Mouse (Mus musculus) myocyte (in vitro differentiated cells): ENCODE measurements around the gene Mfsd11.

Experiments
- CEBPB ChIP-seq: IDR thresholded peaks from 2 replicates; pipeline ENCODE4 v1.6.1; 2011; ENCODE audit warnings: mild to moderate bottlenecking, moderate library complexity; ENCODE audit not compliant: poor library complexity, insufficient read depth, severe bottlenecking
- E2F4 ChIP-seq: IDR thresholded peaks from one replicate; pipeline ENCODE4 v1.6.1; 2011; ENCODE audit warnings: mild to moderate bottlenecking, control low read depth, moderate library complexity; ENCODE audit not compliant: insufficient read depth
- MAX ChIP-seq: IDR thresholded peaks from one replicate; pipeline ENCODE4 v1.6.1; 2011; ENCODE audit warnings: low read depth, mild to moderate bottlenecking, control low read depth
- MYOD1 ChIP-seq, 3 experiments: IDR thresholded peaks; one replicate each; pipeline ENCODE4 v1.6.1; 2011; ENCODE audit warnings: control low read depth in 2 of 3, low read depth in 2 of 3, mild to moderate bottlenecking in 2 of 3, moderate library complexity in 1 of 3; ENCODE audit not compliant: insufficient read length in 2 of 3, control insufficient read depth in 1 of 3
- MYOG ChIP-seq, 3 experiments: IDR thresholded peaks; one replicate each; pipeline ENCODE4 v1.6.1; 2011; ENCODE audit warnings: control low read depth in 2 of 3, low read depth in 2 of 3, mild to moderate bottlenecking in 2 of 3; ENCODE audit not compliant: insufficient read length in 2 of 3, control insufficient read depth in 1 of 3, insufficient read depth in 1 of 3
- POLR2A ChIP-seq: IDR thresholded peaks from one replicate; pipeline ENCODE4 v1.6.1; 2011; ENCODE audit warnings: low read depth, mild to moderate bottlenecking, control low read depth, moderate library complexity; ENCODE audit not compliant: insufficient read length
- POLR2AphosphoS2 ChIP-seq: IDR thresholded peaks from one replicate; pipeline ENCODE4 v1.6.1; 2011; ENCODE audit warnings: low read depth, control low read depth; ENCODE audit not compliant: insufficient read length
- REST ChIP-seq: IDR thresholded peaks from one replicate; pipeline ENCODE4 v1.6.1; 2011; ENCODE audit warnings: mild to moderate bottlenecking, control low read depth, moderate library complexity; ENCODE audit not compliant: insufficient read depth, insufficient read length
- TCF12 ChIP-seq: IDR thresholded peaks from one replicate; pipeline ENCODE4 v1.6.1; 2011; ENCODE audit warnings: mild to moderate bottlenecking, control low read depth; ENCODE audit not compliant: poor library complexity, insufficient read depth, severe bottlenecking
- TCF3 ChIP-seq: IDR thresholded peaks from one replicate; pipeline ENCODE4 v1.6.1; 2011; ENCODE audit warnings: low read depth, control low read depth; ENCODE audit not compliant: insufficient read length
- USF1 ChIP-seq: IDR thresholded peaks from one replicate; pipeline ENCODE4 v1.6.1; 2011; ENCODE audit warnings: low read depth, mild to moderate bottlenecking, control low read depth, moderate library complexity

- no peak for TF ChIP-seq POLR2A
- no peak for TF ChIP-seq USF1
- TF ChIP-seq E2F4: no peak
- no peak for TF ChIP-seq TCF12
- TF ChIP-seq POLR2AphosphoS2: no peak
- no peak for TF ChIP-seq MAX
- no peak for TF ChIP-seq MYOD1 (IDR thresholded peaks at IDR 0.05; ENCODE audit: control insufficient read depth in 1 of 3, insufficient read length in 2 of 3, low read depth in 2 of 3)
- no peak for TF ChIP-seq REST
- TF ChIP-seq MYOG (IDR thresholded peaks at IDR 0.05; ENCODE audit: control insufficient read depth in 1 of 3, insufficient read depth in 1 of 3, insufficient read length in 2 of 3, low read depth in 2 of 3): no peak
- no peak for TF ChIP-seq TCF3
- TF ChIP-seq CEBPB: no peak
Observed at GRCm38 (mm10) chr11:116915241-116915640, 63.0 kb downstream of the Mfsd11 start.
